Mouse (Mus musculus): ENCODE data around the gene Pheta2. TPM values are rescaled to one million over a fixed set of nuclear protein-coding genes. Genes with fewer than 3 reads are reported as not detected.

The Pheta2 gene
- total RNA-seq (2015) (2.0 and 3.5 TPM in 2 replicates), total RNA-seq (2017) (5.2 and 7.4 TPM in 2 replicates)

DNA sequence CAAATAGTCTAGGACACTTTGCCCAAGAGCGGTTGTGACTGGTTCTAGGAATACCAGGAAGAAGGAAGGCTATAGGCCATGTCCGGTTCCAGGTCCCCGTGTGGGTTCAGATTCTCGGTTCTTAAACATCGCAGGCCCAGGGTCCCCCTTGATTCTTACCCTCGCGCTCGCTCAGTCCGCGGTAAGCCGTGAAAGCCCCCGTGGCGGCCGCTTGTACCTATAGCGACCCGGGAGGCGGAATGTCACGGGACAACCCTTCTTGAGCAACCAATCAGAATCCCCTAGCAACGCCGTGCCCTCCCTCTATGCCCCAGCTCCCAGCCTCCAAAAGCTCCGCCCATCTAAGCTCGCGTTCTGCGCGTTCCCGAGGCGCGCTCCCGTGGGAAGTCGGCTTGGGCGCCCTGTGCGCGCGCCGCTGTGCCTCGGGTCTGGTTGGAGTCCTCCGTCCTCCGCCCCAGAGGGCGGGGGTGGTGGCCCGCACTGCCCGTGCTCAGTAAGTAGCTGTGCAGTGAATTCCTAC lies at the start of gene Pheta2, which contains the start of the genes Naga and Smdt1:
Gene Pheta2 (plus strand): TSS at position 350 of the 520 bp plus-strand sequence.
Gene Naga (minus strand): TSS at position 333 of the 520 bp plus-strand sequence.
Gene Smdt1 (plus strand): TSS at position 367 of the 520 bp plus-strand sequence.
- ATAC-seq (replicated peaks; ENCODE audit: poor library complexity) = peak; percentile 71

- ATAC-seq (replicated peaks; ENCODE audit: poor library complexity) = no peak
Observed at GRCm38 (mm10) chr15:82290252-82290651, 48.5 kb upstream of the Pheta2 start.

DNA sequence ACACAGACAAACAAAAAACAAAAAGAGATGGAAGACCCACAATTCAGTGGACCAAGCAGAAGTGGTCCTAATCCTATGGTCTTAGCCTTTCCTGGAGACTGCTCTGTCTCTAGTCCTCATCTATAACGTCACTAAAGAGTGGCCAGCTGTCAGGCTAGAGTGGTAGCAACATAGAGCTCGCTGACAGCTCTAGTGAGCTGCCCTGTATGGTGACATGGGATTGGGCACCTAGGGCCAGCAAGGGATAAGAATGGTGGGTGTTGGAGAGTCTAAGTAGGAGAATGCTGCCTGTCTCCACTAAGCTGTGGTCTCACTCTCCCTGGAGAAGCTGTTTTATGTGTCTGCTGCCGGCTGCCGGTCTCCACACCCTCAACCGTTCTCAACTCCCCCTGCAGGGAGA lies 45.9 kb upstream of the Pheta2 start:
- no peak for ATAC-seq (replicated peaks; ENCODE audit: poor library complexity)

DNA sequence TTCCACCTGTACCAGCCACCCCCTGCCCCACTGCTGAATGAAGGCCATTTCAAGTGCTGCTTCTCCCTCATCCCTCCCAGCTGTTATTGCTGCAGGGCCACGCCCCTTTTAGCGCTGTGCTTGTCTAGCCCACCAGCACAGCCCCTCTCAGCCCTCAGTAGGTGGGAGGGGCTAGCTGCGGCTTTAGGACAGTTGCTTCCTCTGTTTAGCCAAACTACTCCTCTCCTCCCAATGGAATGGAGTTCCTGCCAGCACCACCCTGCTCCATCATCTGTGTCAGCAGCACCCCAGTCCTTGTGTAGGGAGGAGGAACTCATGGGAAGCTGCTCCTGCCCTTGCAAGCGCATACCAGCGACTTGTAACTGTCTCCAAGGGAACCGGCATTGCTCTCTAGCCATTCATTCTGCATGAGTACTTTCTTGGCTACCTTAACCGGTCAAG lies 45.5 kb upstream of the Pheta2 start:
- ATAC-seq (replicated peaks; ENCODE audit: poor library complexity) = no peak

DNA sequence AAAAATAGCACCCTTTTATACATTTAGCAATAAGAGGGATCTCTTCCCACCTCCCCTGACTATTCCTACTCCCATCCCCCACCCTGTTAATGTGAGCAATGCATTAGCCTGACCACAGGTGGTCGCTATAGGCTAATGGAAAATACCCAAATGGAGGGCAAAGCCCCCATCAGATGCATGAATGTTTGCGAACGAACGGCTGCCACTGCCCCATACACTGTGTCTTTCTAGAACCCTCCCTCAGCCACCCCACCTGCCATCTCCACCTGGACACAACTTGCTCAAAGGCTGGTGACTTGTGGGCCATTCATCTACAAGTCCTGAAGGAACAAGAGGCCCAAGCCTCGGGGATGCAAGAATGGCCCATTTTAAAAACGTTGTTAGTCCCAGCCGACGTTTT lies 44.7 kb upstream of the Pheta2 start:
- peak; percentile 74 for ATAC-seq (replicated peaks; ENCODE audit: poor library complexity)

DNA sequence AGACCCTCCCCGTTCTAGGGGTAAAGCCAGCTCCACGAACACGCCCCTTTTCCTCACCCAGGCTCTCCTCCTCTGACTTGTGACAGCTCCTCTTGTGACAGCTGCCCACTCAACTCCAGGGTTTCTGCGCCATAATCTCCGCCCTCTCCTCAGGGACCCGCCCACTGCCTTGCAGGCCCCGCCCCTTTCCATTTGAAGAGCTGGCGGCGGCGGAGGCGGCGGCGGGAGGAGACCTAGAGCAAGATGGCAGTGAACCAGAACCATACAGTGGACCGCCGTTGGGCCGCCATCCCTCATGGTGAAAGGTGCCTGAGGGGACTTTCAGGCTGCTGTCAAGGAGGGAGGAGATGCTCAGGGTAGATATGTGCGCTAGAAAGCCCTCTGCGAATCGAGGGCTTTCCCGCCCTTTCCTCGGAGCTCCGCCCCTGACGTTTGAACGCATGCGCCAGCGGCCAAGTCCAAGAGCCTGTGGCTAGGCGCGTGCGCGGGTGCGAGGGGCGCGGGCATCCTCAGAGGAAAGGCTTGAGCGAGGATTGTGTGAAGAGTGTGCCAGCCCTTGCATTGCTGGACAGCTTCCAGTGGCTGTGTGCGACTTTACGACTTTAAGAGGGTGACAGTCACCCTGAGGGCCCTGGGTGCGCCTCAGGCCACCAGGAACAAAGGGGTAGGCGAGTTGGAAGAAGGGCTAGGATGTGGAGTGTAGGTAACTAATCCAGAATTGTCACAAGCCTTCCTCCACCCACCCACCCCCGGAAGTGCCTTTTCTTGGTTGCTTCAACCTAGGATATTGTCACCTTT lies 39.8 kb upstream of the Pheta2 start, which contains the start of gene Wbp2nl:
Gene Wbp2nl (plus strand): TSS at position 191 of the 798 bp plus-strand sequence.
- ATAC-seq (replicated peaks; ENCODE audit: poor library complexity) = no peak

- ATAC-seq (replicated peaks; ENCODE audit: poor library complexity) = no peak
Observed at GRCm38 (mm10) chr15:82307107-82307506, 31.6 kb upstream of the Pheta2 start.

- ATAC-seq (replicated peaks; ENCODE audit: poor library complexity) = no peak
Observed at GRCm38 (mm10) chr15:82308416-82308815, 30.3 kb upstream of the Pheta2 start.

GRCm38 (mm10) chr15:82317839-82318238 lies 20.9 kb upstream of the Pheta2 start:
- peak; percentile 71 for ATAC-seq (replicated peaks; ENCODE audit: poor library complexity)

GRCm38 (mm10) chr15:82319613-82320012 lies 19.1 kb upstream of the Pheta2 start:
- ATAC-seq (replicated peaks; ENCODE audit: poor library complexity) = no peak

- no peak for ATAC-seq (replicated peaks; ENCODE audit: poor library complexity)
Observed at GRCm38 (mm10) chr15:82322195-82322594, 16.5 kb upstream of the Pheta2 start.

DNA sequence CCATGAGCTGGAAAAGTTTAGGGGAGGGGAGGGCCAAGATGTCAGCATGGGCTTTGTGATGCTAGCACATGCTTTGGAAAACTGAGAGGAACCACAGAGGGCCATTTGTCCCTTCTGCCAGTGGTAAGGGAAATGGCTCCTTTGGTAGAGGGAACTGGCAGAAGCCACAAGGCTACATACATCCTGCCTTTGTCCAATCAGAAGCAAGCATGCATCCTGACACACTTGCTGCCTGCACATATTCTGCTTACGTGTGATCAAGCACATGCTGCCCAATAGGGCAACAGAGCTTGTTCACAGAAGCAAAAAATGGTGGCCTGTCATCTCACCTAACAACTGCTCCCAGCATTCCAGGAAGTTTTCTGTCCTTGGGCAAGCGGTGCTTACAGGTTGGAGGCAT lies 13.4 kb upstream of the Pheta2 start:
- peak; percentile 76 for ATAC-seq (replicated peaks; ENCODE audit: poor library complexity)

GRCm38 (mm10) chr15:82335194-82335593 lies 3.5 kb upstream of the Pheta2 start:
- no peak for ATAC-seq (replicated peaks; ENCODE audit: poor library complexity)

DNA sequence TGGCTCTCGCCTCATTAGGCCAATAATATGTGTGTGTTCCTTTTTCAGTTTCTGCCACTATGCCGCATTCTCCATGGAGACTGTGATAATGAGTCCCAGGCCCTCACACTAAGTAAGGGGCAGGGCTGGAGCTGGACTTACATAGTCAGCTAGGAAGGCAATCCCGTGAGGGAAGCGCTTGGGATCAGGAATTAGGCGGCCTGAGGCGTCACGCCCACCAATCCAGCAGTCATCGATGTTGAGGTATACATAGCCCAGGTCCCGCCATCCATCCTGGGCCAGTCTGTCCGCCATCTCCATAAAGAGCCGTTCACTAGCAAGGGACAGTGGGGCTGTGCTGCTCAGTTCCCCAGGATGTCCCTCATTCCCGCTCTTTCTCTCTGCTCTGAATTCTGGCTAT lies 2.1 kb upstream of the Pheta2 start:
- no peak for ATAC-seq (replicated peaks; ENCODE audit: poor library complexity)

GRCm38 (mm10) chr15:82337875-82338274 lies 867 bp upstream of the Pheta2 start:
- peak; percentile 15 for ATAC-seq (replicated peaks; ENCODE audit: poor library complexity)

DNA sequence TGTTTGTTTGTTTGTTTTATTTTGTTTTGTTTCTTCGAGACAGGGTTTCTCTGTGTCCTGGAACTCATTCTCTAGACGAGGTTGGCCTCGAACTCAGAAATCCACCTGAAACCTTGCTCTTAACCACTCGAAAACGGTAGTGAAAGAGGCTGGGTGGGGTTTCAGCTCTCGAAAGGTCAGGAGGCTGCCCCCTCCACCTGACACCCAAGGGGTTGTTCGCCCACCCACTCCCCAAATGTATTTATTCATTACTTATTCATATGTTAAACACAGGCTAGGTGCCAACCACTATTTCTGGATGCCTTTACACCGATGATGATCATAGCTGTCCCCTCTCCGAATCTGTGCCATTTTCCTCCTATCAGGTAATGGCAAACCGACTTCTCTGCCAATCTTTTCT lies 408 bp downstream of the Pheta2 start:
- ATAC-seq (replicated peaks; ENCODE audit: poor library complexity) = no peak

GRCm38 (mm10) chr15:82339634-82340254 lies 1.0 kb downstream of the Pheta2 start:
- ATAC-seq (replicated peaks; ENCODE audit: poor library complexity) = no peak

- ATAC-seq (replicated peaks; ENCODE audit: poor library complexity) = no peak
Observed at GRCm38 (mm10) chr15:82340414-82341035, 1.8 kb downstream of the Pheta2 start.

DNA sequence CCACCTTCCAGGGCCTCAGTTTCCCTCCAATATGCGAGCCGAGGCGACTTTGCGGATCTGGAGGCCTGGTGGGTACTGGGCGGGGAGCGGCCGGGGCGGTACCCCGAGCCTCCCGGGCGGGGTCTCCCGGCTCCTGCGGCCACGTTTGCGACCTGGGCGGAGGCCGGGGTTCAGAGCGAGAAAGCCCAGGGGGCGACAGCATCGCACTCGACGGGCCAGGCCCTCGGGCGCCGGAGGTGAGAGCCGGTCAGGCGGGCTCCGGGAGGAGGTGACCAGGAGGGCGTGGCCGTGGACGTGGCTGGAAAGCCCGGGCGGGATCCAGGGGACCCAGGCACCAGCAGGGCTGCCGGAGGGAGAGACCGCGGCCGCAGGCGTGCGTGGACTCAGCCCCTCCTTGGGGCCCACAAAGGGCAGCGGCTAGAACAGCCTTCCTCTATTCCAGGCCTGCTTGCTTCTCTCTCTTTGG lies 2.3 kb downstream of the Pheta2 start:
- 0 out of 2 replicates have a peak, but pooled peaks have one; percentile 2 for ATAC-seq (replicated peaks; ENCODE audit: poor library complexity)

GRCm38 (mm10) chr15:82341675-82342542 lies 3.2 kb downstream of the Pheta2 start:
- peak; percentile 49 for ATAC-seq (replicated peaks; ENCODE audit: poor library complexity)

All from megakaryocyte progenitor cell, adult 5-6 weeks (primary cell).